Mouse (Mus musculus) intestine, postnatal 0 days (tissue): ENCODE measurements around the gene Nrg4. TPM values are rescaled to one million over a fixed set of nuclear protein-coding genes. Genes with fewer than 3 reads are reported as not detected.

Experiments used
- ATAC-seq: fragments of 200-750 bp; cut with Nextera tagmentation; 2 replicates; pipeline ENCODE4 v1.8.0; 2017; ENCODE audit warnings: mild to moderate bottlenecking, moderate TSS enrichment, moderate library complexity
- H3K27ac ChIP-seq: fragments of 300-500 bp; sonication (generic); 2 replicates; pipeline ENCODE4 v1.5.1; 2014; ENCODE audit warnings: mild to moderate bottlenecking, low read depth, low read length, moderate library complexity
- H3K27me3 ChIP-seq: fragments of 300-500 bp; sonication (generic); replicated peaks from 2 replicates; pipeline ENCODE4 v1.6.1; 2014; ENCODE audit warnings: low read length, mixed read lengths; ENCODE audit not compliant: control insufficient read depth, insufficient read depth
- H3K36me3 ChIP-seq: fragments of 300-500 bp; sonication (generic); 2 replicates; pipeline ENCODE4 v1.6.1; 2014; ENCODE audit warnings: mild to moderate bottlenecking, moderate library complexity; ENCODE audit not compliant: control insufficient read depth, insufficient read depth
- H3K4me1 ChIP-seq: fragments of 300-500 bp; sonication (generic); replicated peaks from 2 replicates; pipeline ENCODE4 v1.6.1; 2014; ENCODE audit warnings: antibody characterized with exemption, low read length, mixed read lengths; ENCODE audit not compliant: control insufficient read depth, insufficient read depth
- H3K4me2 ChIP-seq: fragments of 300-500 bp; sonication (generic); replicated peaks from 2 replicates; pipeline ENCODE4 v1.6.1; 2014; ENCODE audit warnings: low read depth, mild to moderate bottlenecking, moderate library complexity
- H3K4me3 ChIP-seq: fragments of 300-500 bp; sonication (generic); 2 replicates; pipeline ENCODE4 v1.5.1; 2014; ENCODE audit warnings: low read depth, low read length
- H3K9ac ChIP-seq: fragments of 300-500 bp; sonication (generic); 2 replicates; pipeline ENCODE4 v1.6.1; 2014; ENCODE audit warnings: mild to moderate bottlenecking, low read depth, low read length
- H3K9me3 ChIP-seq: fragments of 300-500 bp; sonication (generic); 2 replicates; pipeline ENCODE4 v1.6.1; 2016; ENCODE audit warnings: mixed run types; ENCODE audit not compliant: control insufficient read depth
- CTCF ChIP-seq: sonication (generic); IDR thresholded peaks from 2 replicates; pipeline ENCODE4 v1.5.1; 2016; ENCODE audit warnings: low read depth, mild to moderate bottlenecking, control low read depth, antibody characterized with exemption, moderate library complexity
- whole genome bisulfite sequencing: fragments of 180-500 bp; shearing (Covaris S2); extraction: QIAGEN DNeasy Blood & Tissue Kit; methylation state at CpG from one replicate; pipeline ENCODE4 v1.1.7; 2014; 5-methylcytosine and 5-hydroxymethylcytosine counted together
- polyA plus RNA-seq: library from polyadenylated mRNA; unstranded; fragments of >200 nt; fragmentation: Nextera tagmentation; extraction: Ambion mirVana; gene quantifications from 2 replicates; pipeline ENCODE4 v1.2.1, GENCODE M21; 2015

Gene Nrg4
- polyA plus RNA-seq, 1 experiment from 2014 or later = 4.9 TPM

- no peak overlapping the region for H3K4me2 ChIP-seq
- no peak for ATAC-seq
- TF ChIP-seq CTCF = no peak
- 81% methylated on average over 5 of the region's 5 CpGs for WGBS
- H3K27me3 ChIP-seq = no peaks in the 10 kb centered on the region
- no peak overlapping the region for H3K9ac ChIP-seq
- no peaks in the 10 kb centered on the region for H3K4me1 ChIP-seq
- no peaks in the 10 kb centered on the region for H3K9me3 ChIP-seq
- H3K27ac ChIP-seq = no peak overlapping the region
- no peaks in the 10 kb centered on the region for H3K36me3 ChIP-seq
- no peak overlapping the region for H3K4me3 ChIP-seq
Observed at GRCm38 (mm10) chr9:55308455-55308854, 18.2 kb downstream of the Nrg4 start.

- Histone ChIP-seq H3K4me3 (no peak overlapping the region), H3K9ac (no peak overlapping the region), H3K27me3 (no peaks in the 10 kb centered on the region), H3K9me3 (no peaks in the 10 kb centered on the region), H3K36me3 (no peaks in the 10 kb centered on the region), H3K27ac (no peak overlapping the region), H3K4me2 (no peak overlapping the region), H3K4me1 (no peaks in the 10 kb centered on the region)
- WGBS = 53% methylated on average over 5 of the region's 5 CpGs
- no peak for ATAC-seq
- no peak for TF ChIP-seq CTCF
Observed at GRCm38 (mm10) chr9:55307557-55307956, 19.1 kb downstream of the Nrg4 start.

- Histone ChIP-seq H3K36me3 (no peaks in the 10 kb centered on the region), H3K27me3 (no peaks in the 10 kb centered on the region), H3K4me1 (no peaks in the 10 kb centered on the region), H3K4me3 (no peak overlapping the region), H3K4me2 (no peak overlapping the region), H3K9me3 (no peaks in the 10 kb centered on the region), H3K9ac (no peak overlapping the region), H3K27ac (no peak overlapping the region)
- 50% methylated on average over 2 of the region's 2 CpGs for WGBS
- no peak for ATAC-seq
- TF ChIP-seq CTCF = no peak
Observed at GRCm38 (mm10) chr9:55307066-55307465, 19.6 kb downstream of the Nrg4 start.

- Histone ChIP-seq H3K27me3 (no peaks in the 10 kb centered on the region), H3K4me2 (no peak overlapping the region), H3K27ac (peak overlapping the region; percentile 15; the same call in 1 of the 2 replicates), H3K4me1 (no peaks in the 10 kb centered on the region), H3K9ac (no peak overlapping the region), H3K4me3 (no peak overlapping the region), H3K36me3 (no peaks in the 10 kb centered on the region), H3K9me3 (no peaks in the 10 kb centered on the region)
- ATAC-seq = peak; percentile 85
- TF ChIP-seq CTCF = no peak
- WGBS = 28% methylated on average over 2 of the region's 2 CpGs
Observed at GRCm38 (mm10) chr9:55296221-55296620, 30.4 kb downstream of the Nrg4 start.

DNA sequence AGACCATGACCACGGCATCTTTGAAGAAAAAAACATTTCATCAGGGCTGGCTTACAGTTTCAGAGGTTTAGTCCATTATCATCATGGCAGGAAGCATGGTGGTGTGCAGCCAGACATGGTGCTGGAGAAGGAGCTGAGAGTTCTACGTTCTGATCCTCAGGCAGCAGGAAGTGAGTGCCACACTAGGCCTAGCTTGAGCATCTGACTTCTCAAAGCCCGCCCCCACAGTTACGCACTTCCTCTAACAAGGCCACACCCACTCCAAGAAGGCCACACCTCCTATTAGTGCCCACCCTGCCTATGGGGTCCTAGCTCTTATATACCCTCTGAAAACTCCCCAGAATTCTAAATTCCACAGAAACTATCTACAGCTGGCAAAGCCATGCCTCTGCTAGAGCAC, 34.7 kb downstream of the Nrg4 start:
- 88% methylated on average over 4 of the region's 4 CpGs for WGBS
- no peak for TF ChIP-seq CTCF
- no peak overlapping the region for H3K27ac ChIP-seq
- no peaks in the 10 kb centered on the region for H3K36me3 ChIP-seq
- H3K4me1 ChIP-seq = no peaks in the 10 kb centered on the region
- no peaks in the 10 kb centered on the region for H3K9me3 ChIP-seq
- no peaks in the 10 kb centered on the region for H3K27me3 ChIP-seq
- ATAC-seq = no peak
- no peak overlapping the region for H3K4me2 ChIP-seq
- H3K9ac ChIP-seq = no peak overlapping the region
- H3K4me3 ChIP-seq = no peak overlapping the region

DNA sequence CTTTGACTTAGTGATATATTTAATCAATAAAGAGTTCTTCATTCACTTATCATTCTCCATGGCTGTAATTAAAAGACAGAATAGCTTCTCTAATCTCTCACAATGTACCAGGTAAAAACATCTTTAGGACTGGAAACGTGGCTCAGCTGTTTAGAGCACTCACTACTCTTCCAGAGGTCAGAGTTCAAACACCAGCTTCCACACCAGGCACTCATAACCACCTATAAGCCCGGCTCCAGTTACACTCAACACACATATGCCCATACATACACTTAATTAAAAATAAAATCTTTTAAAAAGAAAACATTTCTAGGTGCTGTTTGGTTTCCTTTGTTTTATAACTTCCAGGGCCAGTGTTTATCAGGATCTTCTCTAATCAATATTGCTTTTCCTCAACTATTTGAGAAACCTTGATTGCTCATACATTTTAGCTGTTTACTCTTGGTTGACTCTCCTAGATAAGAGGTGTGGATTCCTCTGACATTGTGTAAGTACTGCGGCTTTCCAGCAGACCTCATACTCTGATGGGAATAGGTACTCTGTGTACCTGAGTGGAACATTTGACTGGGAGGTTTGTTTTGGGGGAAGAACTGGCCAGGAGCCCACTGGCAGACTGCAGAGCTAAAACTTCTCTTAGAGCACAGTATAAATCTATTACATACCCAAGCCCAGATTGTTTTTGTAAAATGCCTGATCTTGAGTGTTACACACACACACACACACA, 37.0 kb downstream of the Nrg4 start:
- no peak overlapping the region for H3K9ac ChIP-seq
- ATAC-seq = no peak
- H3K36me3 ChIP-seq = no peaks in the 10 kb centered on the region
- H3K27me3 ChIP-seq = no peaks in the 10 kb centered on the region
- no peak overlapping the region for H3K4me2 ChIP-seq
- H3K4me3 ChIP-seq = no peak overlapping the region
- WGBS = 28% methylated on average over 3 of the region's 3 CpGs
- H3K9me3 ChIP-seq = no peaks in the 10 kb centered on the region
- H3K4me1 ChIP-seq = no peaks in the 10 kb centered on the region
- no peak for TF ChIP-seq CTCF
- no peak overlapping the region for H3K27ac ChIP-seq
